Mouse (Mus musculus): ENCODE results near the gene Myo18b. TPM values are rescaled to one million over a fixed set of nuclear protein-coding genes. Genes with fewer than 3 reads are reported as not detected.
A peak's percentile ranks its signal among the peaks of the same experiment; 100 is the strongest.

Gene Myo18b
- polyA plus RNA-seq, 1 experiment from 2014 or later: 0.66 TPM

DNA sequence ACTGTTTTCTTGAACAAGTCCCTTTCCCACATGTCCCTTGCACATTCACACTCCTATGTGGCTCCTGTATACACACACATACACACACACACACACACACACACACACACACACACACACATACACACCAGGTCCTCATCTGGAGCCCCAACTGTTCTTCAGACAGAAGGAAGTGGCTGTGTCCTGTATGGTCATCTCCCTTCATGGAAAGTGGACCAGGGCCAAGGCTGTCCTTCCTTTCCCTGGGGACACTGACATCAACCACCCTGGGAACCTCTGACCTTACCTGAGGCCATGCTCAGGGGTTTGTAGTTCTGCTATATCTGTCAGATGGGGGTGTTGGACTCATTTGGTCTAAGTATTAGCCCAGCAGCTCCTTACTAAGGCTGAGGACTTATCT lies 3.8 kb downstream of the Myo18b start:
- no peaks in the 10 kb centered on the region for H3K36me3 ChIP-seq (ENCODE audit: control insufficient read depth, insufficient read depth, low read length)
- no peaks in the 10 kb centered on the region for H3K9me3 ChIP-seq (ENCODE audit: control insufficient read depth, low read length)
- H3K27me3 ChIP-seq (ENCODE audit: control insufficient read depth, insufficient read depth, low read length): no peaks in the 10 kb centered on the region
- H3K9ac ChIP-seq (ENCODE audit: low read length): no peak overlapping the region
- no peak overlapping the region for H3K4me2 ChIP-seq (ENCODE audit: low read depth)
- no peak overlapping the region for H3K27ac ChIP-seq (ENCODE audit: low read depth, low read length)
- no peak overlapping the region for H3K4me3 ChIP-seq (ENCODE audit: low read depth, low read length)
- ATAC-seq (ENCODE audit: insufficient read depth, low FRiP score, low TSS enrichment) (no peak), DNase-seq (ENCODE audit: low spot score) (no peak)
- H3K4me1 ChIP-seq (ENCODE audit: control insufficient read depth, insufficient read depth, low read length): no peaks in the 10 kb centered on the region

DNA sequence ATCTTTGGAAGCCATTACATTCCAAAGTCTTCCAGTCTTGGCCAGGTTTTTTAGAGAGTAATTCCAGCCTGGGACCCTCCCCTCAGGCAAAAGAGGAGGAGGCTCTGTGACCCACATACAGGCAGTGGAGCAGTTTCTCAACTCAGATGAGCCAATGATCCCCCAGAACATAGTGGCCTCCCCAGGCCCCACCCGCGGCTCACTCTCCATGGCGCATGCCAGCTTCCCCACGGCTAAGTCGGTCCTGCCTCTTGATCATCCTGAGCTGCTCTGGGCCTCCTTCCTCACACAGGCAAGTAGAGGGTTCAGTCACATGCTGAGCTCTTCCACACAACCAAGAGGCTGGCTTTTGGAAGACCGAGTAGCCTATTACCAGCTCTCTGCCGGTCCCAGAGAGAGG lies 7.5 kb downstream of the Myo18b start:
- H3K4me1 ChIP-seq (ENCODE audit: control insufficient read depth, insufficient read depth, low read length): no peaks in the 10 kb centered on the region
- no peaks in the 10 kb centered on the region for H3K36me3 ChIP-seq (ENCODE audit: control insufficient read depth, insufficient read depth, low read length)
- H3K9ac ChIP-seq (ENCODE audit: low read length): no peak overlapping the region
- ATAC-seq (ENCODE audit: insufficient read depth, low FRiP score, low TSS enrichment): no peak
- no peak overlapping the region for H3K4me3 ChIP-seq (ENCODE audit: low read depth, low read length)
- H3K9me3 ChIP-seq (ENCODE audit: control insufficient read depth, low read length): no peaks in the 10 kb centered on the region
- no peak overlapping the region for H3K4me2 ChIP-seq (ENCODE audit: low read depth)
- no peaks in the 10 kb centered on the region for H3K27me3 ChIP-seq (ENCODE audit: control insufficient read depth, insufficient read depth, low read length)
- DNase-seq (ENCODE audit: low spot score): no peak
- WGBS: 65% methylated on average over 7 of the region's 7 CpGs
- no peak overlapping the region for H3K27ac ChIP-seq (ENCODE audit: low read depth, low read length)

DNA sequence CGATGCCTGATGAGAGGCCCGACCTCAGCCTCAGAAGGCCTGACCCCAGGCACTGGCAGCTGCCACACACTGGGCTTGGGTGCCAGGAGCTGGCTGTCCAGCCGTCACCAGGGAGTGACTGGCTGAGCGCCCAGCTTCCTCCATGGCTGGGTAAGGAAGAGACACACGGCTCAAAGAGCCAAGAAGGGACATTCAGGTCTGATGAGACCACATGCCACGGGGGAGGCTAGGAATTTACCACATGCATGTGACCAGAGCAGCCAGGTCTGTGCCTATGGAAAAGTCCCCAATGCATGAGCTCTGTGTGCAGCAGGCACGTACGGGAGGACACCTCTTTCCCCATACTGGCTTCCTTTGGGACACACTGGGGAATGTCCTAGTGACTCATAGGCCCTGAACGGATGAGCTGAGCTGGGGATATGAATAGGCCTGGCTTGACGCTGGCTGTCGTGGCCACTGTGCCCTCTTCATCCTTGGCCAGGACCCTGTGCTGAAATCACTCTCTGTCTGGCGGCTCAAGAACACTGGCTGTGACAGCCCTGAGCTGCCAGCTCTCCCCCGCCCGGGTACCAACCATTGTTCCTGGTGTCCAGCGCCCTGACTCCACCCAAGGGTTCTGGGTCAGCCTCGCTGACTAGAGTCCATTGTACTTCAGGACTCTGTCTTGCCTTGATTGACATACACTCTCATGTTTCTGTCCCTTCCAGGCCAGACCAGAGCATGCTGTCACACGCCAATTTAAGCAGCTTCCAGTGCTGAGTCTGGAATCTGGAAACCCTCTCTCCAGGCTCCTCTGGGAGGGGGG lies 9.3 kb downstream of the Myo18b start:
- H3K36me3 ChIP-seq (ENCODE audit: control insufficient read depth, insufficient read depth, low read length): no peaks in the 10 kb centered on the region
- no peak overlapping the region for H3K4me2 ChIP-seq (ENCODE audit: low read depth)
- WGBS: 70% methylated on average over 17 of the region's 17 CpGs
- H3K9ac ChIP-seq (ENCODE audit: low read length): no peak overlapping the region
- no peak for DNase-seq (ENCODE audit: low spot score)
- H3K9me3 ChIP-seq (ENCODE audit: control insufficient read depth, low read length): no peaks in the 10 kb centered on the region
- H3K4me3 ChIP-seq (ENCODE audit: low read depth, low read length): no peak overlapping the region
- H3K27me3 ChIP-seq (ENCODE audit: control insufficient read depth, insufficient read depth, low read length): no peaks in the 10 kb centered on the region
- H3K4me1 ChIP-seq (ENCODE audit: control insufficient read depth, insufficient read depth, low read length): no peaks in the 10 kb centered on the region
- ATAC-seq (ENCODE audit: insufficient read depth, low FRiP score, low TSS enrichment): no peak
- no peak overlapping the region for H3K27ac ChIP-seq (ENCODE audit: low read depth, low read length)

DNA sequence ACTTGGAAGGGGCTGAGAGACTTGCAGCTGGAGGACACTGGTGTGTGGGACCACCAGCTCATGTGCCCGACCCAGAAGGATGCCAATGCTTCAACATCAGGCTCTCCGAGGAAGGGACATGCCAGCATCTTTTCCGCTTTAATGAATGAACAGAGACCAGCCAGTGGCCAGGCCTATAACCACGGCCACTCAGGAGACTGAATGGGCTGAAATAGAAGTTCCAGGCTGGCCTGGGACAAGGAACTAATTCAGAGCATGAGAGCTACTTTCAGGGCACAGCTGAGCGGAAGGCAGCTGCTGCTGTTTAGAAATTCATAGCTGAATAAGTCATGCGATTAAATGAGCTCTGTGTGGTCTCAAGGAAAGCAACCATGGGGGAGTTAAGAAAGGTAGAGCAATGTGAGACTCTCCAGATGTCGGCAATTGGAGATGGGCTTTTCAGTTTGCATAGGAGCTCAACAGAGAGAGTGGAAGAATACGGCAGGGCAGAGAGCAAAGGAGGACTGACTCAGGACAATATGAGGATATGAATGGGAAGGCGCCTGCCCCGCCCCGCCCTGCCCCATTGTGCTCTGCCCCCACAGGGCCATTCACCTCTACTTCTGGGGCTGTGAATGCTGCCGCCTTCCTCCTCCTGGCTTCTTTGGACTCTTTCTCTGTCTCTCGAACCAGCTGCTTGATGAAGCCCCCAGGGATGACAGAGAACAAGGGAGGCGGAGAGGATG lies 18.6 kb downstream of the Myo18b start:
- Histone ChIP-seq H3K27me3 (ENCODE audit: control insufficient read depth, insufficient read depth, low read length) (no peaks in the 10 kb centered on the region), H3K9me3 (ENCODE audit: control insufficient read depth, low read length) (no peaks in the 10 kb centered on the region), H3K4me3 (ENCODE audit: low read depth, low read length) (no peak overlapping the region), H3K36me3 (ENCODE audit: control insufficient read depth, insufficient read depth, low read length) (no peaks in the 10 kb centered on the region), H3K27ac (ENCODE audit: low read depth, low read length) (no peak overlapping the region), H3K9ac (ENCODE audit: low read length) (no peak overlapping the region), H3K4me1 (ENCODE audit: control insufficient read depth, insufficient read depth, low read length) (no peaks in the 10 kb centered on the region), H3K4me2 (ENCODE audit: low read depth) (no peak overlapping the region)
- no peak for ATAC-seq (ENCODE audit: insufficient read depth, low FRiP score, low TSS enrichment)
- whole genome bisulfite sequencing: 44% methylated on average over 14 of the region's 14 CpGs
- DNase-seq (ENCODE audit: low spot score): no peak

DNA sequence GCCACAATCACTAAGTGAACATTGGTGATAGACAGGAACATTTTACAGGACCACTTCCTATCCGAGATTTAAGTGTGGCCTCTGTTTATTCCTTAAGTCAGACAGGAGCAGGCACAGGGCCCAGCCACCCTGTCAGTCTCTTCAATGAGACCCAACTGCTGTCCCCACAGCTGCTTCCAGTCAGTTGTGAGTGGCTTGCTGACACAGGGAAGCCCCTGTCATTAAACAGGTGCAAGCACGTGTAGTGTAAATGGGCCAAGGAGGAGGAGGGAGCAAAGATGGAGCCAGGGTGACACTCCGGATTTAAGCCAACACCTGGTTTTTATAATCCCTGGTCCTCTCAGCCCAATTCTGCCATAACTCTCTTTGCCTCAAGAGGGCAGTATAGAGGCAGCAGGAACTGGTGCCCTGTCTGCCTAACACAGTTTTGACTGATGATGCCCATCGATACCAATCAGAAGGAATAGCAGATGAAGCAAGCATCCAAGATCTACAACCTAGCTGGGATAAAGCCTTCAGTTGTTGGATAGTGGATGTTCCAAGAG lies 19.2 kb downstream of the Myo18b start:
- no peaks in the 10 kb centered on the region for H3K36me3 ChIP-seq (ENCODE audit: control insufficient read depth, insufficient read depth, low read length)
- no peaks in the 10 kb centered on the region for H3K9me3 ChIP-seq (ENCODE audit: control insufficient read depth, low read length)
- no peak overlapping the region for H3K4me3 ChIP-seq (ENCODE audit: low read depth, low read length)
- no peak overlapping the region for H3K27ac ChIP-seq (ENCODE audit: low read depth, low read length)
- 42% methylated on average over 4 of the region's 4 CpGs for WGBS
- H3K9ac ChIP-seq (ENCODE audit: low read length): no peak overlapping the region
- H3K4me1 ChIP-seq (ENCODE audit: control insufficient read depth, insufficient read depth, low read length): no peaks in the 10 kb centered on the region
- no peak overlapping the region for H3K4me2 ChIP-seq (ENCODE audit: low read depth)
- ATAC-seq (ENCODE audit: insufficient read depth, low FRiP score, low TSS enrichment) (no peak), DNase-seq (ENCODE audit: low spot score) (no peak)
- H3K27me3 ChIP-seq (ENCODE audit: control insufficient read depth, insufficient read depth, low read length): no peaks in the 10 kb centered on the region

DNA sequence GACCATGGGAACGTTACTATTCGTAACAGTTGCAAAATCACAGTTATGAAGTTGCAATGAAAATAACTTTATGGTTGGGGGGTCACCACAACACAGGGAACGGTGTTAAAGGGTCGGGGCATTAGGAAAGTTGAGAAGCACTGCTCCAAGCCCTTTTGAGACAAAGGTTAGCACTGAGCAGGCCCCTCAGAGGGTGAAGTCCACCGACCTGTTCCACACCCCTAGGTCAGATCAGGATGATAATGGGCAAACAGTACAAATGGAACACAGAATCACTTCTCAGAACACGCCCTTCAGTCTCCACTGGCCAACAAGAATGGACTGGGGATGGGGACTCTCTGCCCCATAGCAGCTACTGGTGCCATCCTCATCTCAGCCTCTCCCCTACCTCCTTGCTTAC lies 23.2 kb downstream of the Myo18b start:
- no peaks in the 10 kb centered on the region for H3K27me3 ChIP-seq (ENCODE audit: control insufficient read depth, insufficient read depth, low read length)
- no peaks in the 10 kb centered on the region for H3K4me1 ChIP-seq (ENCODE audit: control insufficient read depth, insufficient read depth, low read length)
- DNase-seq (ENCODE audit: low spot score) (no peak), ATAC-seq (ENCODE audit: insufficient read depth, low FRiP score, low TSS enrichment) (no peak)
- H3K36me3 ChIP-seq (ENCODE audit: control insufficient read depth, insufficient read depth, low read length): no peaks in the 10 kb centered on the region
- H3K4me3 ChIP-seq (ENCODE audit: low read depth, low read length): no peak overlapping the region
- H3K27ac ChIP-seq (ENCODE audit: low read depth, low read length): no peak overlapping the region
- H3K4me2 ChIP-seq (ENCODE audit: low read depth): no peak overlapping the region
- no peaks in the 10 kb centered on the region for H3K9me3 ChIP-seq (ENCODE audit: control insufficient read depth, low read length)
- no peak overlapping the region for H3K9ac ChIP-seq (ENCODE audit: low read length)
- 81% methylated on average over 6 of the region's 6 CpGs for WGBS

DNA sequence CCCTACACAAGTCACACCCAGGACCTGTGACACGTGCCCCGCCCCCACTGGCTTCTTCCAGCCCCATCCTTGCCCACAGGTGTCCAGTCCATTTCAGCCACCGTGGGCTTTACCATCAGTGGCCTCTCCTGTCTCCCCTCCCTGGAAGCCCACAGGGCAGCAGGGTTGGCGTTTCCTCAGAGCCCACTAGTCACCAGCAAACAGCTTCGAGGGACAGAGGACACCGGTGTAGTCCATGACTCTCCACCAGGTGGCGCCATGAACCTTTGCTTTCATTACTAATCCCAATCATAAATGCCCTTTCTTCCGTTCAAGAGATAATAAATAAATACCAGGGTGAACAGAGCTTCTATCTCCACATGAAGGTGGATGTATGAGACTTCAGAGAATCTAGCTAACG lies 25.4 kb downstream of the Myo18b start:
- Histone ChIP-seq H3K4me3 (ENCODE audit: low read depth, low read length) (no peak overlapping the region), H3K4me1 (ENCODE audit: control insufficient read depth, insufficient read depth, low read length) (no peaks in the 10 kb centered on the region), H3K36me3 (ENCODE audit: control insufficient read depth, insufficient read depth, low read length) (no peaks in the 10 kb centered on the region), H3K9ac (ENCODE audit: low read length) (no peak overlapping the region), H3K4me2 (ENCODE audit: low read depth) (no peak overlapping the region), H3K9me3 (ENCODE audit: control insufficient read depth, low read length) (no peaks in the 10 kb centered on the region), H3K27me3 (ENCODE audit: control insufficient read depth, insufficient read depth, low read length) (no peaks in the 10 kb centered on the region), H3K27ac (ENCODE audit: low read depth, low read length) (no peak overlapping the region)
- ATAC-seq (ENCODE audit: insufficient read depth, low FRiP score, low TSS enrichment) (no peak), DNase-seq (ENCODE audit: low spot score) (peak; percentile 80)
- 24% methylated on average over 9 of the region's 9 CpGs for WGBS

DNA sequence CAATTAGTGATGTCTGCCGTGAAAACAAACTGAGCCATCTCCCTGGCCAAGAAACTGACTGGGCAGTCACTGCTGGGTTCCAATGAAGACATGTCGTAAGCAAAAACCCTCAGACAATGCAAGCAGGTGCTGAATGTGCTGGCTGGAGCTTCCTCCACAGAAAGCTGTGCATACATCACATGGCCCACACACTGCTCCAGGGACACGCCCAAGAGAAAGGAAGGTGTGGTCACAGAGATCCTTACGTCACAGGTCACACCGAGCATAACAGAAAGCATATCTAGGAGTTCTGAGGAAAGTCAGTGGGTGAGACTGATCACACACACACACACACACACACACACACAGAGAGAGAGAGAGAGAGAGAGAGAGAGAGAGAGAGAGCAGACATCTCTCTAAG lies 27.5 kb downstream of the Myo18b start:
- DNase-seq (ENCODE audit: low spot score) (no peak), ATAC-seq (ENCODE audit: insufficient read depth, low FRiP score, low TSS enrichment) (no peak)
- Histone ChIP-seq H3K9ac (ENCODE audit: low read length) (no peak overlapping the region), H3K4me1 (ENCODE audit: control insufficient read depth, insufficient read depth, low read length) (no peaks in the 10 kb centered on the region), H3K4me3 (ENCODE audit: low read depth, low read length) (no peak overlapping the region), H3K27me3 (ENCODE audit: control insufficient read depth, insufficient read depth, low read length) (no peaks in the 10 kb centered on the region), H3K36me3 (ENCODE audit: control insufficient read depth, insufficient read depth, low read length) (no peaks in the 10 kb centered on the region), H3K27ac (ENCODE audit: low read depth, low read length) (no peak overlapping the region), H3K9me3 (ENCODE audit: control insufficient read depth, low read length) (no peaks in the 10 kb centered on the region), H3K4me2 (ENCODE audit: low read depth) (no peak overlapping the region)
- WGBS: 88% methylated on average over 5 of the region's 5 CpGs

All from neural tube, embryonic 11.5 days (tissue).